Mouse (Mus musculus): ENCODE data around the gene Spocd1.

Spocd1 gene

DNA sequence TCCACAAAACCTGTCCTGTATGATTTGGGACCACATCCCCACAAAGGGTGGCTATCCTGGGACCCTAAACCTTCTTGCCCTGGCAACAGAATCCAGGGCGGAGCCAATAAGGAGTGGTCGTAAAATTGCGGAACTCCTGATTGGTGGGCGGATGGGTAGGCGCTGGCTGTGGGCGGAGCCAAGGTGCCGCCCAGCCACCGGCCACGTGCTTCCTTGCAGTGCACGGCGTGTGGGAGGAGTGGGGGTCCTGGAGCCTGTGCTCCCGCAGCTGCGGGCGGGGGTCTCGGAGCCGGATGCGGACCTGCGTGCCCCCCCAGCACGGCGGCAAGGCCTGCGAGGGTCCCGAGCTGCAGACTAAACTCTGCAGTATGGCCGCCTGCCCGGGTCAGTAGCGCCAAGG, 77.5 kb downstream of the Spocd1 start:
- in situ Hi-C loops (cut with MboI), result no loop called here

Measured in mature B cell (primary cell).